Mouse (Mus musculus) liver, embryonic 14.5 days (tissue): ENCODE data around the gene Gm49358. TPM values are rescaled to one million over a fixed set of nuclear protein-coding genes. Genes with fewer than 3 reads are reported as not detected.

ENCODE experiments used
- ATAC-seq: fragments of 200-750 bp; cut with Nextera tagmentation; 2 replicates; pipeline ENCODE4 v1.8.0; 2017; ENCODE audit warnings: moderate number of reproducible peaks, mild to moderate bottlenecking, moderate library complexity; ENCODE audit not compliant: insufficient read depth
- DNase-seq, 3 experiments: peaks; one replicate each; pipeline ENCODE4 v3.0.0-alpha.2; 2012 to 2013; ENCODE audit warnings: low read depth in 3 of 3, low spot score in 3 of 3
- H3K27ac ChIP-seq: fragments of 300-500 bp; sonication (generic); 2 replicates; pipeline ENCODE4 v1.5.1; 2014; ENCODE audit warnings: moderate library complexity, mild to moderate bottlenecking, control low read depth, inconsistent platforms
- H3K27me3 ChIP-seq: fragments of 300-500 bp; sonication (generic); 2 replicates; pipeline ENCODE4 v1.6.1; 2014; ENCODE audit warnings: mild to moderate bottlenecking, low read length, moderate library complexity; ENCODE audit not compliant: control insufficient read depth, insufficient read depth
- H3K36me3 ChIP-seq: fragments of 300-500 bp; sonication (generic); replicated peaks from 2 replicates; pipeline ENCODE4 v1.6.1; 2014; ENCODE audit warnings: low read depth; ENCODE audit not compliant: control insufficient read depth, insufficient read depth
- H3K4me1 ChIP-seq, 2 experiments: fragments of 200-500 bp in 1 of 2; fragments of 300-500 bp in 1 of 2; sonication (generic) in 1 of 2; replicated peaks; 2 replicates each; pipeline ENCODE4 v1.6.1; 2012 to 2014; ENCODE audit warnings: antibody characterized with exemption in 1 of 2, inconsistent platforms in 1 of 2, low read length in 1 of 2; ENCODE audit not compliant: control insufficient read depth in 2 of 2, insufficient read depth in 2 of 2
- H3K4me2 ChIP-seq: fragments of 300-500 bp; sonication (generic); 2 replicates; pipeline ENCODE4 v1.6.1; 2014; ENCODE audit warnings: low read depth, mild to moderate bottlenecking, control low read depth, moderate library complexity
- H3K4me3 ChIP-seq, 2 experiments: fragments of 200-500 bp in 1 of 2; fragments of 300-500 bp in 1 of 2; sonication (generic) in 1 of 2; 2 replicates each; pipeline ENCODE4 v1.5.1; 2012 to 2014; ENCODE audit warnings: low read depth in 2 of 2, low read length in 2 of 2, mild to moderate bottlenecking in 2 of 2, control low read depth in 1 of 2, inconsistent platforms in 1 of 2, moderate library complexity in 1 of 2; ENCODE audit not compliant: insufficient read depth in 1 of 2
- H3K9ac ChIP-seq: fragments of 300-500 bp; sonication (generic); replicated peaks from 2 replicates; pipeline ENCODE4 v1.6.1; 2014; ENCODE audit warnings: mild to moderate bottlenecking, control low read depth, moderate library complexity
- H3K9me3 ChIP-seq: fragments of 300-500 bp; sonication (generic); 2 replicates; pipeline ENCODE4 v1.6.1; 2016; ENCODE audit warnings: low read length, mixed read lengths; ENCODE audit not compliant: control insufficient read depth
- CTCF ChIP-seq: IDR thresholded peaks from 2 replicates; pipeline ENCODE4 v1.5.1; 2016; ENCODE audit warnings: antibody characterized with exemption, low read depth, control low read depth
- EP300 ChIP-seq: IDR thresholded peaks from 2 replicates; pipeline ENCODE4 v1.6.1; 2016; ENCODE audit warnings: antibody characterized with exemption, low read depth
- WGBS: fragments of 180-500 bp; shearing (Covaris S2); extraction: QIAGEN DNeasy Blood & Tissue Kit; methylation state at CpG from one replicate; pipeline ENCODE4 v1.1.7; 2014; ENCODE audit not compliant: insufficient replicate concordance; 5-methylcytosine and 5-hydroxymethylcytosine counted together
- polyA plus RNA-seq, 2 experiments: library from polyadenylated mRNA; depleted of rRNA in 1 of 2; stranded (reverse) in 1 of 2; unstranded in 1 of 2; fragments of >200 nt; fragmentation: Nextera tagmentation in 1 of 2; extraction: Ambion mirVana in 1 of 2; gene quantifications; 2 replicates each; pipeline versions ENCODE4 v1.2.1 to v1.2.3; 2012 to 2014

Gm49358 gene
- polyA plus RNA-seq (2012; rRNA removed) (not detected in 2 replicates), polyA plus RNA-seq (2014; fragmentation: Nextera tagmentation; extraction: Ambion mirVana) (not detected in 2 replicates)

DNA sequence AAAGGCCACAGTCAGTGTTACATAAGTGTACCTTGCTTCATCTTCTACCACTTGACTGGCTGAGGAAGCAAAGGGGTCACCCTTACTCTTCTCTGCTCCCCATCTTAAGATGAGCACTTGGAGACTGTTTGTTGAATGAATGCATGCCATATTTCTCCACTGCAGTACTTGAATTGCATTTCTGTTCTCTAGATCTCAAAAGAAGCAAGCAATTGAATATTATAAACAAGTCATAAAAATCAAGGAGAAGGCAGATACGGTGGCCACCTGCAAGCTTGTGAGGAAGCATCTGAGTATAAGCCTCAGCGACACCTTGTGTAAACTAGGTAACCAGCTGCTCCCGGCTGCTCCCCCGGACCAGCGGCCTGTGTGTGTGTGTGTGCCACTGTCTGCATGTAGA is at the start of gene Gm49358:
Gene Gm49358, plus strand, starts transcription at position 301 of the 400 bp plus-strand sequence.
- Histone ChIP-seq H3K4me1 (no peaks in the 10 kb centered on the region), H3K4me3 (no peak within 1 kb of the TSS), H3K36me3 (no peaks in the 10 kb centered on the region), H3K27me3 (no peaks in the 10 kb centered on the region), H3K9me3 (no peaks in the 10 kb centered on the region), H3K27ac (no peak within 1 kb of the TSS), H3K9ac (no peak within 1 kb of the TSS), H3K4me2 (no peak within 1 kb of the TSS)
- no peak for TF ChIP-seq CTCF
- DNase-seq = no peak
- WGBS = 79% methylated on average over 5 of the region's 5 CpGs
- no peak for ATAC-seq

- TF ChIP-seq CTCF (no peak), EP300 (no peak)
- peak in 2 of 3 experiments; percentile 18 to 37 for DNase-seq
- Histone ChIP-seq H3K4me1 (peaks cover 0 to 11% of the 10 kb centered on the region in 2 experiments; a peak in 2 of 4 replicates), H3K9me3 (no peaks in the 10 kb centered on the region), H3K27me3 (no peaks in the 10 kb centered on the region), H3K9ac (peak overlapping the region; percentile 51; the same call in 1 of the 2 replicates), H3K27ac (no peak overlapping the region), H3K4me3 (peak overlapping the region; percentile 28 to 40), H3K4me2 (peak overlapping the region; percentile 60), H3K36me3 (no peaks in the 10 kb centered on the region)
- ATAC-seq = peak; percentile 77
- WGBS = 3% methylated on average over 12 of the region's 12 CpGs
Measured at GRCm38 (mm10) chr10:86727548-86727980, 36.2 kb upstream of the Gm49358 start.

DNA sequence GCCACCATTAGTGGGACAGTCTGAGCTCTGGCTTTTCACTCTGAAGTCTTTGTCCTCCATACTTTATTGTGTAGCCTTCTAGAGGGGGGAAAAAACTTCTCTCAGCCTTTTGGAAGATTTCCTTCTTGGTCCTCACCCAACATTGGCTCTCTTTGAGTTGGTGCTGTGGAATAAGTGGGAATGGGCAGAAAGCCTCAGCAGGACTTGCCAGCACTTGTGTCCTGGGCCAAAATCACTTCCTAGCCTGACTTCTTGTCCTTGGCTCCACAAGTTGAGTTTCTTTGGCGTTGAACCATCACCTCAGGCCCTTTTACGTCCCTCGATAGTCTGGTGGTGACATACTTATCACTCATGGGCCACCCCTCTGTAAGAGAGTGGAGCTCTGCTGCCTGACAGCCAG is 35.6 kb upstream of the Gm49358 start:
- Histone ChIP-seq H3K9me3 (no peaks in the 10 kb centered on the region), H3K27me3 (no peaks in the 10 kb centered on the region), H3K4me2 (peak overlapping the region; percentile 60; the same call in 1 of the 2 replicates), H3K9ac (no peak overlapping the region), H3K4me3 (no peak overlapping the region), H3K36me3 (no peaks in the 10 kb centered on the region), H3K27ac (no peak overlapping the region), H3K4me1 (peaks cover 0 to 11% of the 10 kb centered on the region in 2 experiments; a peak in 2 of 4 replicates)
- TF ChIP-seq EP300 (no peak), CTCF (no peak)
- ATAC-seq (no peak), DNase-seq (no peak)
- 64% methylated on average over 3 of the region's 3 CpGs for WGBS

DNA sequence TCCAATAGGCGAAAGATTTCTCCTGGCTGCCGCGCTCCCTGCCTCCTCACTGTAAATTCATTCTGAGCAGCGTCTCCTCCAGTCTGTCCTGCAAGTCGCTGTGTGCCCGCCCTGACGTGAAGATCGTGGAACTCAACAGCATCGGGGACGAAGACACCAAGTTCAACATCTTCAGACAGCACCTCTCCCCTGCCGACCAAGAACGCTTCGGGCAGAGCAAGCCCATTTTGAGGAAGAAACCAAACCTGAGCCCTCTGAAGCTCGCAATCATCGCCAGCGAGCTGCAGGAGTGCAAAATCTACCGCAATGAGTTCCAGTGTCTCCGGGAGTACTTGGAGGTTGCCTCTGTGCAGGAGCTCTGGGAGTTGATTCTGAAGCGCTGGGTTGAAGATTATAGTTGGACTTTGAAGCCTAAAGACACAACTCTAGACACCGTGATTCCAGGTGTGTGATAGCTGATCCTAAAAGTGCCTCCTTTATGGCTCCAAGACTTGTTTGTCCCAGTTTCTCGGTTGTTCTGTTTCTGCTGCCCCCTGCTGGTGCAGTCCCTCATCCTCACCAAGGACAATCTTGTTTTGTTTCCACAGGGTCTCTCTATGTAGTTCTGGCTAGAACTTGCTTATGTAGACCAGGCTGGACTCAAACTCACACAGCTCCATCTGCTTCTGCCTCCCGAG is 32.8 kb upstream of the Gm49358 start:
- Histone ChIP-seq H3K4me1 (peaks cover 0 to 11% of the 10 kb centered on the region in 2 experiments; a peak in 2 of 4 replicates), H3K9me3 (no peaks in the 10 kb centered on the region), H3K27me3 (no peaks in the 10 kb centered on the region), H3K9ac (0 out of 2 replicates have a peak overlapping the region, but pooled peaks have one; percentile 1), H3K4me3 (peak overlapping the region; percentile 34 to 54), H3K27ac (no peak overlapping the region), H3K4me2 (peak overlapping the region; percentile 61), H3K36me3 (no peaks in the 10 kb centered on the region)
- ATAC-seq = 0 out of 2 replicates have a peak, but pooled peaks have one; percentile 10
- DNase-seq = peak; percentile 50 to 59 (median 59)
- 10% methylated on average over 22 of the region's 22 CpGs for WGBS
- no peak for TF ChIP-seq EP300
- TF ChIP-seq CTCF = peak; percentile 84

GRCm38 (mm10) chr10:86731500-86731863 is 32.3 kb upstream of the Gm49358 start:
- Histone ChIP-seq H3K4me3 (no peak overlapping the region), H3K9ac (no peak overlapping the region)

More at GRCm38 (mm10) chr10:86731500-86731863, 32.3 kb upstream of the Gm49358 start:
- ATAC-seq (no peak), DNase-seq (no peak)
- Histone ChIP-seq H3K27me3 (no peaks in the 10 kb centered on the region), H3K4me1 (peaks cover 0 to 11% of the 10 kb centered on the region in 2 experiments; a peak in 2 of 4 replicates), H3K36me3 (no peaks in the 10 kb centered on the region), H3K9me3 (no peaks in the 10 kb centered on the region), H3K27ac (no peak overlapping the region), H3K4me2 (peak overlapping the region; percentile 61)
- no peak for TF ChIP-seq CTCF
- no peak for TF ChIP-seq EP300
- 39% methylated on average over 2 of the region's 2 CpGs for WGBS
